Mouse (Mus musculus) testis, adult 2 months (tissue): ENCODE measurements around the gene Pard3. TPM values are rescaled to one million over a fixed set of nuclear protein-coding genes. Genes with fewer than 3 reads are reported as not detected.

Experiments
- H3K27ac ChIP-seq: fragments of 200-500 bp; 2 replicates; pipeline ENCODE4 v1.5.1; 2012; ENCODE audit warnings: low read depth, low read length; ENCODE audit not compliant: control insufficient read depth, insufficient read depth
- H3K27me3 ChIP-seq: fragments of 200-500 bp; 2 replicates; pipeline ENCODE4 v1.6.1; 2012; ENCODE audit warnings: mild to moderate bottlenecking, low read length, moderate library complexity; ENCODE audit not compliant: control insufficient read depth, insufficient read depth
- H3K36me3 ChIP-seq: fragments of 200-500 bp; 2 replicates; pipeline ENCODE4 v1.6.1; 2012; ENCODE audit warnings: mild to moderate bottlenecking, low read length; ENCODE audit not compliant: control insufficient read depth, insufficient read depth
- H3K4me1 ChIP-seq: fragments of 200-500 bp; 2 replicates; pipeline ENCODE4 v1.6.1; 2012; ENCODE audit warnings: low read length; ENCODE audit not compliant: control insufficient read depth, insufficient read depth
- H3K4me3 ChIP-seq: fragments of 200-500 bp; 2 replicates; pipeline ENCODE4 v1.5.1; 2012; ENCODE audit warnings: low read depth, mild to moderate bottlenecking, low read length, moderate library complexity, mixed read lengths; ENCODE audit not compliant: control insufficient read depth
- CTCF ChIP-seq: fragments of 200-500 bp; IDR thresholded peaks from 2 replicates; pipeline ENCODE4 v1.5.1; 2012; ENCODE audit warnings: low read depth, mild to moderate bottlenecking, inconsistent platforms, low read length, moderate library complexity; ENCODE audit not compliant: control insufficient read depth, insufficient read depth, insufficient replicate concordance
- POLR2A ChIP-seq: fragments of 200-500 bp; IDR thresholded peaks from 2 replicates; pipeline ENCODE4 v1.6.1; 2012; ENCODE audit warnings: low read depth, mild to moderate bottlenecking, inconsistent platforms, low read length, moderate library complexity; ENCODE audit not compliant: control insufficient read depth
- polyA plus RNA-seq: library from polyadenylated mRNA; depleted of rRNA; stranded (reverse); fragments of >200 nt; gene quantifications from 2 replicates; pipeline ENCODE4 v1.2.3, GENCODE M21; 2012; rRNA removed

Gene Pard3
- polyA plus RNA-seq = 4.1 and 5.3 TPM in 2 replicates

- Histone ChIP-seq H3K4me3 (peak within 1 kb of the TSS; percentile 85), H3K4me1 (peaks cover 13% of the 10 kb centered on the region), H3K36me3 (no peaks in the 10 kb centered on the region), H3K27me3 (no peaks in the 10 kb centered on the region), H3K27ac (no peak within 1 kb of the TSS)
- no peak for TF ChIP-seq POLR2A
- no peak for TF ChIP-seq CTCF
Observed at GRCm38 (mm10) chr8:127063551-127064360, at the start of gene Pard3. Gene Pard3, plus strand, starts transcription at chr8:127063893.

- Histone ChIP-seq H3K27ac (no peak overlapping the region), H3K4me1 (no peaks in the 10 kb centered on the region), H3K36me3 (no peaks in the 10 kb centered on the region), H3K4me3 (no peak overlapping the region), H3K27me3 (no peaks in the 10 kb centered on the region)
- TF ChIP-seq POLR2A (no peak), CTCF (no peak)
Observed at GRCm38 (mm10) chr8:127021830-127022229, 41.9 kb upstream of the Pard3 start.

- TF ChIP-seq CTCF (no peak), POLR2A (no peak)
- Histone ChIP-seq H3K36me3 (no peaks in the 10 kb centered on the region), H3K4me1 (no peaks in the 10 kb centered on the region), H3K4me3 (no peak overlapping the region), H3K27ac (no peak overlapping the region), H3K27me3 (no peaks in the 10 kb centered on the region)
Observed at GRCm38 (mm10) chr8:127025256-127025717, 38.4 kb upstream of the Pard3 start.

- Histone ChIP-seq H3K27me3 (no peaks in the 10 kb centered on the region), H3K4me1 (no peaks in the 10 kb centered on the region), H3K27ac (no peak overlapping the region), H3K36me3 (no peaks in the 10 kb centered on the region), H3K4me3 (no peak overlapping the region)
- no peak for TF ChIP-seq CTCF
- TF ChIP-seq POLR2A = no peak
Observed at GRCm38 (mm10) chr8:127025775-127026174, 37.9 kb upstream of the Pard3 start.

DNA sequence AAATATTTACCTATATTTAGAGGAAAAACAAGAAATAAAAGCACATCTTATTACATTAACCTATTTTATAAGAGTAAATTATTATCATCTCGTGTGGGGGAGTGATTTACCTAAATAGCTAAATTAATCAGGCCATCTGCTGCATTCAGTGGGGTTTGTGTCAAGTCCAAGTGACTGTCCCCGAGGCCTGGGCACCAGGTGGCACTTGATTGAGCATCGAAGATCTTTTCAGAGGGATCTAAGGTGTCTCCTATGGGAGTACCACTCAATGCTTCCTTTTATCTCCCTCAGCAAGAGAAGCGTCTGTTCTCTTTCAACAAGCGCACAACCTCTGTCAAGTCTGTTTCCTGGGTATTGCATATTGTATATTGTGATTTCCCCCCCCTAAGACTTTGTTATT, 32.2 kb upstream of the Pard3 start:
- Histone ChIP-seq H3K4me1 (no peaks in the 10 kb centered on the region), H3K4me3 (no peak overlapping the region)
- no peak for TF ChIP-seq POLR2A
- no peak for TF ChIP-seq CTCF

DNA sequence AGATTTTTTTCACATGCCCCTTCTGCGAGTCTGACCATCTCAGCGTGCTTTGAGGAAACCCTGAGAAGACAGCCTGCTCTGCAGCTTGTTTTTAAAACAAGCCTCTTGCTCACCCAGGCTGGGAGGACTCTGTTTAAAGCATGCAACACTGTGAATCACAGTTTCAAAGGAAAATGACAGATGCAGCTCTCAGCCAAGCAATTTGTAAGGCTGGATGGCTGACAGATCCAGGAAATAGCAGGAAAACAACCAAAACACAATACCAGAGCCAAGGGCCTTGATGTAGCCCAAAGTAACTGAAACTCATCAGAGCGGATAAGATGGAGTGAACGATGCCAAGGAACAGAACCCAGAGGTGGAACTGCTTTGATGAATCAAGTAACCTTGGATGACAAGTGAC, 24.8 kb upstream of the Pard3 start:
- Histone ChIP-seq H3K4me3 (no peak overlapping the region), H3K27me3 (no peaks in the 10 kb centered on the region), H3K36me3 (no peaks in the 10 kb centered on the region), H3K4me1 (peaks cover 3% of the 10 kb centered on the region; the same call in 1 of the 2 replicates), H3K27ac (no peak overlapping the region)
- no peak for TF ChIP-seq CTCF
- TF ChIP-seq POLR2A = no peak

More for the DNA sequence above, 32.2 kb upstream of the Pard3 start:
- H3K27ac ChIP-seq = no peak overlapping the region
- H3K27me3 ChIP-seq = no peaks in the 10 kb centered on the region
- H3K36me3 ChIP-seq = no peaks in the 10 kb centered on the region

DNA sequence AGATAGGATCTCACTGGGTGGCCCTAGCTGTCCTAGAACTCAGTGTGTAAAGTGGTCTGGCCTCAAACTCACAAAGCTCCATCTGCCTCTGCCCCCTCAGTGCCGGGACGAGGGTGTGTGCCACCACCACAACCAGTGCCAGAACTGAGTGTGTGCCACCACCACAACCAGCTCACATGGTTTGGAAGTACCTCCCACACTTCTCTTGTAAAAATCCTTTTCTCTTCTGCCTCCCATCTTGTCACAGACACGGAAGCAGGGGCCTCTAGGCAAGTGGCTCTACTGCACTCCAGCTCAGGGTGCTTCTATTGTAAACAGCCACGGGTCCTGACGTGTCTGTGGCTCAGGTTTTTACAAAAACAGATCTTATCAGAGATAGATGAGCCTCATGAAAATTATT, 13.7 kb upstream of the Pard3 start:
- Histone ChIP-seq H3K36me3 (no peaks in the 10 kb centered on the region), H3K4me1 (no peaks in the 10 kb centered on the region; the same call in 1 of the 2 replicates), H3K27me3 (no peaks in the 10 kb centered on the region), H3K4me3 (no peak overlapping the region), H3K27ac (no peak overlapping the region)
- TF ChIP-seq POLR2A (no peak), CTCF (no peak)

DNA sequence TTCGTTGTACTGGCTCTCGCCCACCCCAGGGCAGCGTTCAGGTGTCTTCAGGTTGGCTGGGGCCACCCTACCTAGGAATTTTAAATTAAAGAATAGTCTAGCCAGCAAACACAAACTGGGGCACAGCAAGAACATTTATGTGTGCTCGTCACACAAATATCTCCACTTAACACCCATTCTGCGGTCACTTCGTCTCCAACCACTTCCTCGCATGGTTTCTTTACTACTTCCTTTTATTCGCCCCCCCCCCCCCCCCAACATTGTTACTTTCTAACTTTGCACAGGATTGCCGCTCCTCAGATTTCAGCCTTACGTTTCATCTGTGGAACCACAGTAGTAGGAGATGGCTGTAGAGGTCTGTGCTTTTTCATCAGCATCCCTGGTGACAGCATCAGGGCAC, 11.6 kb upstream of the Pard3 start:
- H3K27ac ChIP-seq = no peak overlapping the region
- H3K27me3 ChIP-seq = no peaks in the 10 kb centered on the region
- no peak for TF ChIP-seq CTCF
- no peak for TF ChIP-seq POLR2A
- H3K4me1 ChIP-seq = no peaks in the 10 kb centered on the region; the same call in 1 of the 2 replicates
- H3K36me3 ChIP-seq = no peaks in the 10 kb centered on the region
- no peak overlapping the region for H3K4me3 ChIP-seq
